Mouse (Mus musculus) heart, adult 18-20 months (tissue): ENCODE results near the gene Asb11. TPM values are rescaled to one million over a fixed set of nuclear protein-coding genes. Genes with fewer than 3 reads are reported as not detected.

Experiments used
- DNase-seq, 2 experiments: peaks; one replicate each; pipeline ENCODE4 v3.0.0; 2021 to 2022; ENCODE audit warnings: mixed read lengths in 1 of 2
- total RNA-seq, 2 experiments: library from RNA; stranded (reverse); gene quantifications; 2 replicates each; pipeline ENCODE4 v1.2.3; 2021

Gene Asb11
- total RNA-seq, 2 experiments from 2014 or later: 137 to 162 TPM

DNA sequence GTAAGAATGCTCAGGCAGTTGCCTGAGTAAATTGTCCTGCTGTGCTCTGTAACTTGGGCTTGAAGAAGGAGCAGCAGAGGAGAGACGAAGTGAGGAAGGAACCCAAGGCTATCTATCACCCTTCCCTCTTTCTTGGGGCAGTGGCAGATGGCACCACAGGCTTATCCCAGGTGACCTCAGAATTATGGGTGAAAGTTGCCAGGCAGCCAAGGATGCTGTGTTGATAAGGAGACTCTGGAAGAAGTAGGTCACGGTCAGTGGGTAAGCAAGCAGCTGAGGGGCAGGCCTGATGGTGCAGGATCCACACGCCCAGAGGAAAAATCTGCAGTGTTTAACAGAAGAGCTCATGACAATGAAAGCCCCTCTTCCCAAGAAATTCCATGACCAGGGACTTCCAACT, 4.5 kb downstream of the Asb11 start:
- DNase-seq: peak in 1 of 2 experiments; percentile 10

DNA sequence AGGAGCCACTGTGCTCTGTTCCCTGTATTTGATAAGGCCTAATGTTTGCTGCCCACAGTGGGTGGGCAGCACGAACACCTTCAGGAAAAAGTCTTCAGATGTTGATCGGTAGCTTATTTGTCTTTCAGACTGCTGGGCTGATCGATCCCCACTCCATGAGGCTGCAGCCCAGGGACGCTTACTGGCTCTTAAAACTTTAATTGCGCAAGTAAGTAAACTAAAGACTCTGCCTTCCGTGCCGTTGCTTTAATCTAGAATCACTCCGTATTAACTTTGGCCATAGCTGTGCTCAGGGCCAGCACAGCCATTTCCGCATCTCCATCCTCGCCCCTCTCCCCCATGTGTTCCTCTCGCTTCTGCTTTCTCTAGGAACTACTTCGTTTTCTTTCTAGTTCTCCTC, 8.8 kb downstream of the Asb11 start:
- no peak for DNase-seq

DNA sequence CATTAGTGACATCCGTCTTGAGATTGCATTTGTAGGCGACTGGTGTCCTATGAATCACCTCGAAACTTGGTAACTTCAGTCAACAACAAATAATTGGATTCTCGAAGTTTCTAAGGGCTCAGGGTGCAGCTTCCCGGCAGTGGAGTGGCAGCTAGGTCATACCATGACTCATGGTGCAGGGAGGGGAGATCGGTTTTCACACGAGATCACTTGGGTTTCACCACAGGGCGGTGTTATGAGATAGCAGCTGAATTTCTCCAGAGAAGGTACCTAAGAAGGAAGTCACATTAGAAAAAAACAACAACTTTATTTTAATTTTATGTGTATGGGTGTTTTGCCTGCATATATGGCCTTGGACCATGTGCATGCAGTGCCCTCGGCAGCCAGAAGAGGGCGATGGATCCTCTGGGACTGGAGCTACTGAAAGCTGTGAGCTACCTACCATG, 9.3 kb downstream of the Asb11 start:
- no peak for DNase-seq

DNA sequence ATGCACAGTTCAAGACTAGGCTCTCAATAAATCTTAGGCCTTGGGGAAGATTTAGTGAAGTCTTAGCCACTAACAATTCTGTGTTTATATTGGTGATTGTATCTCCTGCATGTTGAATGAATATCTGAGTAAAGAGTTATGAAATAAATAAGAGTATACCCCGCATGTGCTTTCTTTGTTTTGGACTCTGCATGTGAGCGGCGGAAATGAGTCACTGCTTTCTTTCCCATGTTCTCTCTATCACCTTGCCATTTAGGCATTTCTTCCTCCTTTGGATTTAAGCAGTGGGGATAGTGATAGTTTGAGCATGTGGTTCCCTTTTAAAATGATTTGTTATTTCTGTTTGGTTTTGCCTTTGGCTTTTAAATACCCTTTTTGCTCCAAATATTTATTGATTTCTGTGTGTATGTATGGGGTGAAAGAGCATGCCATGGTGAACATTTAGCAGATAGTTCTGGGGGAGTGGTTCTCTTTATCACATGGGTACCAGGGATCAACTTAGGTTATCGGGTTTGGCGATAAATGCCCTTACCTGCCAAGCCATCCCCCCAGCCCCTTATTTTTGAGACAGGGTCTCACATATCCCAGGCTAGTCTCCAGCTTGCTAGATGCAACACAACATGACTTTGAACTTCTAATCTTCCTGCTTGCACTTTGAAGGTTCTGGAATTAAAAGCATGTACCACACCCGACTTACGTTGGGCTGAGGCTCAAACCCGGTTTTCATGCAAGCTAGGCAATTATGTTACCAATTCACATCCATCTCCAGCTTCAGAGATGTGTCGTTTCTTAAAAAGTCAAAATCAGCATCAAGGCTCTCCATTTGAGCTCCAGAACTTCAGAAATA, 10.3 kb downstream of the Asb11 start:
- no peak for DNase-seq

DNA sequence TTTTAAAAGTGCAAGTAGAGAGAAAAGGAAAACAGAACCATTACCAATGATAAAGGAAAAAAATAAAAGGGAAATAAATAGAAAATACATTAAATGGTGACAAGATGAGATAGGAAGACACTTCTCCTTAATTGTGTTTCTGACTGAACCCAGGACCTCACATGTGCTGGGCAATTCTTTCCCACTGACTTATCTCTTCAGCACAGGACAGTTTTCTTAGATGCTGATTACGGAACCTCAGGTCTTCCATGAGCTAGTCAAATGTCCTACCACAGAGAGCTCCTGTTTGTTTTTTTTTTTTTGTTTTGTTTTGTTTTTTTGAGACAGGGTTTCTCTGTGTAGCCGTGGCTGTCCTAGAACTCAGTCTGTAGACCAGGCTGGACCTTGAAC, 10.9 kb downstream of the Asb11 start:
- no peak for DNase-seq

DNA sequence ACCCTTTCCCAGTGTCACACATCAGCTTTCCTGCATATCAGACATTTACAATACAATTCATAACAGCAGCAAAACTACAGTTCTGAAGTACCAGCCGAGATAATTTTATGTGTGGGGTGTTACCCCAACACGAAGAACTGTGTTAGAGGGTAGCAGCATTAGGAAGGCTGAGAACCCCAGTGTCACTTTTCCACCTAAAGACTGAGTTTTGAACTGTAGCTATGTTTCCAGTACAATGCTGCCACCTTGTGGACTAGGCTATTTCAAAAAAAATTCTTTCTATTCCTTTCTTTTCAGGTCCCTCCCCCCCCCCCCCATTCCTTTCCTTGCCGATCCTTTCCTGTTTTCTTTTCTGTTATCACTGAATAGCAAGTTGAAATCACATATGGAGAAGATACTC, 12.4 kb downstream of the Asb11 start:
- DNase-seq: peak; percentile 18 to 59

DNA sequence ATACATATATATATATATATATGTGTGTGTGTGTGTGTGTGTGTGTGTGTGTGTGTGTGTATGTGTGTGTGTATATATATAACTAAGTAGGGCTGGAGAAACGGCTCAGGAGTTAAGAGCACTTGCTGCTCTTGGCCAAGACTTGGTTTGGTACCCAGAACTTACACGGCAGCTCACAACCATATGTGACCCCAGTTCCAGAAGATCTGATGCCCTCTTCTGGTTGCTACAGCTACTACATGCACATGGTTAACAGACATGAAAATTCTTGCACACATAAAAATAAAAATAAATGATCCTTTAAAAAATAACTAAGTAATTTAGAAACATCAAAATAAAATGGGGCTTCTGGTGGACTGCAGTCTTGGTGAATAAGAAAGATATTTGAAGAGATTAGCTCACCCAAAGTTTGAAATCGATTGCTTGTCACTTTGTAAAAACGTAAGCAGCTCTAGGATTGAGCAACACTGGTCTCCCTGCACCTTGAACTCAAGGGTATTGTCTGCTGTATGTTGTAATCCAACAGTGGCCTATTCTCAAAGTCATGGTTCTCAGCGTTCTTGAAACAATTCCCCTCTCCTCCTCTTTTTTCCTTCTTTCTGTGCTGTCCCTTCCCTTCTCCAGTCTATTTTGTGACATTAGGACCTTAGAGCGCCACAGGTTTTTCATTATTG, 22.5 kb downstream of the Asb11 start:
- DNase-seq: no peak

DNA sequence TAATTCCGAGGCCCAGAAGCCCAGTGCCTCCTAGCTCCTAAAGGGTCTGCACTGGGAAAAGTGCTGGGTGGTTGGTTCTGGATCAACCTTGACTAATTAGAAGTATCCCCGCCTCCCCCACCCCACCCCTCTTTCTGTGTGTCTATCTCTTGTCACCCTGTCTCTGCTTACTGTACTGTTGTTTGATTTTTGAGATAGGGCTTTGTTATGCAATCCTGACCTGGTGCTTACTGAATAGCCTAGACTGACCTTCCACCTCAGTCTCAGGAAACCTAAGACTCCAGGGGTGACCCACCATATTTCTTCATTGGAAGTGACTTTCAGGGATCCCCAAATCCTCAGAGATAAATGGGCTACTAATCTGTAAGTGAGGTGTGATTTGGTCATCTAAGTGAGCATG, 65.5 kb downstream of the Asb11 start:
- no peak for DNase-seq

DNA sequence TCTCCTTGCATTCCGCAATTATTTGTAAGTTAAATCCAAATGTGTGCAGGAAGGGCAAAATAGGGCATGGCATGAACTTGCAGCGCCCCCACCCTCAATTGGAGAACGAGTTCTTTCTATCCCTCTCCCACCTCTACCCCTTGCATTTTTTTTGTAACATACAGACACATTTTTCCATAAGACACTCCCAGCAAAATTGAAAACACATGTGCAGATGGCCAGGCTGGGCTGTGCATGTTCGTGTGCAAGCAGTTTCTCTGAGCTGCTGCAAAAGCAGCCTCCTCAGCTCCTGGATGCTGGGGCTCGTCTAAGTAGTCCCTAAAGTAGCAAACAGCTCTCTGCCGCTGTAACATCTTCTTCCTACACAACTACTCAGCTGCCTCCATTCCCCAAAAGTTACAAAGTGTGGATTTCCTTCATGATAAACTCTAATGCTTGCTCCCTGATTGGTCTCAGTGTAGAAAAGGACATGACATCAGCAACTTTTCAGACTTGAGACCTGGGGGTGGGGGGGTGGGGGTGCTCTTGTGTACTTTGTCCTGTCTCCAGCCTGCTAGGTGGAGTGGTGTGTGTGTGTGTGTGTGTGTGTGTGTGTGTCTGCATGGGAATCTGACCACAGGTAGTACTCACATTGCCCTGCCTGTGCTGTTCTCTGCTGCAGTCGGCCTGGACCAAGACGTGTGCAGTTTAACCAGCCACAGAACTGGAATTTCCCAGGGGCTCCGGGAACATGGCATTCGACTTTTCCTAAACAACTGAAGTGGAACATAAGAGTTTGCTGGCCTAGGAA, 69.1 kb downstream of the Asb11 start, which contains the start of gene Asb9:
TSS of gene Asb9 (plus strand) at position 619 of the 790 bp plus-strand sequence.
- DNase-seq: no peak

DNA sequence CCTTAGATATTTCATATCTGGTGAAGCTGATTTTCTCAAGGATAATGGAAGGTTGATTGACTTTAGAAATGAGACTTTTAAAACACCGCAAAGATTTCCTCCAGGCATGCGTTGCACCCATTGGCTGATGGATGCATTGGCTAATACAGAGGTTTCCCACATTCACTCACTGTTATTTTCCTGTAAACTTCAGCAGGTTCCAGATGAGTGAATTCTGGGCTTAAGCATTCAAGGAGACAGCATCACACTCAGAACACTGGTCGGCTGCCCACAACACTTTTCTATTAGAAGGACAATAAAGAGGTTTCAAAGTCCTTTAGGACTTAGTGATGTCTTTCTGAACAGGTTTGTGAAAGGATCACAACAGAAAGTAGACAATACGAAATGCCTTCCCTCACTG, 70.3 kb downstream of the Asb11 start:
- no peak for DNase-seq

DNA sequence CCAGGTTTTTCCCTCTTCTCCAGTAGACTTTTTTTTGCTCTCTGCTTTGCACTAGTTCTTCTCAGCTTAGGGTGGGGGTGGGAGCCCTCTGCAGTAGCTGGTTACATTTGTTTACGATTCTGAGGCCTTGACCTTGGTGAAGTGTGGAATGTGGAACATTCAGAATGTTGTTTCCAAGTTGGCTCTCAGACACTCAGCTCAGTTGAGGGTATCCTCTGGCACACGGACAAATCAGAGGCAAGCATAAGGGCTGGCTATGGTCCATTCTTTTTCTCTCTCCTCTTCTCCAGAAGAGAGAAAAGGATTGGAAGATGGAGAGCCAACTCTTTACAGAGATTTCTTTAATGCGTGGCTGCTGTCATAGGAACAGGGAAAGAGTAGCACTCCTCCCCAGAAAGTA, 71.9 kb downstream of the Asb11 start:
- DNase-seq: no peak

Other genes starting within 250 kb of the Asb11 start
- 1 to 10 TPM; 1.9 to 2.5 TPM for gene Bmx, start 178.8 kb upstream of the Asb11 start, total RNA-seq
- gene Pir, start 167.6 kb upstream of the Asb11 start, total RNA-seq: 1 to 10 TPM; 7.0 to 7.8 TPM
- gene Vegfd, start 63.6 kb upstream of the Asb11 start, total RNA-seq: 1 to 10 TPM; 2.6 to 3.0 TPM
- 1 to 10 TPM; 2.1 to 2.8 TPM for gene Piga, start 17.2 kb upstream of the Asb11 start, total RNA-seq
- not detected for gene Asb9, start 69.3 kb downstream of the Asb11 start, total RNA-seq